Mouse (Mus musculus): ENCODE data around the gene Arhgap42.

DNA sequence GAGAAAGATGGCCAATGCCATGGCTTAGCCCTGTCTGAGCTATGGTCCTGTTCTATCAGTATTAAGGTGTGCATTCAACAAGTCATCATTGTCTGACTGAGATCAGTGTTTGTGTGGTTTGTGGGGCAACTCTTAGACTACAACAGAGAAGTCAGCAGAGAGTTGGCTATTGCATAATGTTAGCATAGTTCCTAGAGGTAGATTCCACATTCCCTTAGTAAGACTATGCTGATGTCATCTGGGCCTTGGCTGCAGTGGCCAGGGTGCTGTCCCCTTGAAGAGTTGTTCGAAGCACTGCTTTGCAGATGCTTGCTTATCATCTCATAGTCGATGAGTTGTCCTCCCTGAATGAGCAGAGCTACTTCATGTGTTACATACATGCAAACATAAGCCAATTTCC, 49.2 kb upstream of the Arhgap42 start:
- no peak for TF ChIP-seq POLR2A (IDR thresholded peaks at IDR 0.05; ENCODE audit: insufficient read length, low read depth)
- TF ChIP-seq MAX (IDR thresholded peaks at IDR 0.05; ENCODE audit: low read depth): no peak
- TF ChIP-seq USF1 (IDR thresholded peaks at IDR 0.05; ENCODE audit: low read depth): no peak
- TF ChIP-seq POLR2AphosphoS2 (IDR thresholded peaks at IDR 0.05; ENCODE audit: insufficient read length, low read depth): no peak
- TF ChIP-seq MYOG (IDR thresholded peaks at IDR 0.05; ENCODE audit: control insufficient read depth in 1 of 3, insufficient read depth in 1 of 3, insufficient read length in 2 of 3, low read depth in 2 of 3): no peak

Measured in myocyte (in vitro differentiated cells).